Mouse (Mus musculus) urinary bladder, postnatal 10 days (tissue): ENCODE measurements around the gene Ppfia3.

ENCODE experiments used
- DNase-seq: peaks from one replicate; pipeline ENCODE4 v3.0.0; 2022; ENCODE audit warnings: low spot score

The Ppfia3 gene

DNA sequence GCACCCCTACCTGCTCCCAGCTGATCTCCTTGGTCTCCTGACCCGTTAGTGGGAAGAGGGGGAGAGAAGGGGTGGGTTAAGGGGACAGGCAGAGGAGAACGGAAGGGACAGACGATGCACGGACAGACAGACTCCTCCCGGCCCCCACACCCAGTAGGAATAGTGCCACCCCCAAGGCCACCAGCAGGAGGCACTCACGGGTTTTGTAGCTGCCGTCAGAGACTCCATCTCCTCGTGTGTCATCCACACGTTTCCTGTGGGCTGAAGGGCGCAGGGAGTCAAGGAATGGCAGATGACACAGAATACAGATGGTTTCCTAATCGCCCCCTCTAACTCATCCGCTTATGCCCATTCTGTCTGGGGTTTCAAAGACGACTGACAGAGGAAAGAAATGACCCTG is 23.3 kb downstream of the Ppfia3 start:
- no peak for DNase-seq

DNA sequence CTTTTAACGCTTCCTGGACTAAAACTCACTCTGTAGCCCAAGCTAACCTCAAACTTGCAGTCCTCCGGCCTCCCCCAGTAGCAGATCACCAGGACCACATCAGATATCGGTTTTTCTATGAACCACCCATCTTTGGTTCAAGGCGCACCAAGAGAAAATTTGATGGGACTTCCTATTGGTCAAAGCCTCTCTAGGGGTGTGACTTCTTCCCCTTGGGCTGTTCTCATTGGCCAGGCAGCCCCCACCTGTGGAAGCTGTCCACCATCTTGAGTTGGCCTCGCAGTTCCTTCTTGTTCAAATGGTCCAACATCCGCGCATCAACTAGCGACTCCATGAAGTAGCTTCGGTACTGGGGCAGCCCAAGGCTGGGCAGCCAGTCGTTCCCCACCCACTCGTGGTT is 24.7 kb downstream of the Ppfia3 start:
- DNase-seq: no peak

GRCm38 (mm10) chr7:45341303-45341702 is 25.5 kb downstream of the Ppfia3 start:
- DNase-seq: no peak

- no peak for DNase-seq
Observed at GRCm38 (mm10) chr7:45340669-45341068, 26.1 kb downstream of the Ppfia3 start.

- no peak for DNase-seq
Observed at GRCm38 (mm10) chr7:45340066-45340442, 26.8 kb downstream of the Ppfia3 start.

DNA sequence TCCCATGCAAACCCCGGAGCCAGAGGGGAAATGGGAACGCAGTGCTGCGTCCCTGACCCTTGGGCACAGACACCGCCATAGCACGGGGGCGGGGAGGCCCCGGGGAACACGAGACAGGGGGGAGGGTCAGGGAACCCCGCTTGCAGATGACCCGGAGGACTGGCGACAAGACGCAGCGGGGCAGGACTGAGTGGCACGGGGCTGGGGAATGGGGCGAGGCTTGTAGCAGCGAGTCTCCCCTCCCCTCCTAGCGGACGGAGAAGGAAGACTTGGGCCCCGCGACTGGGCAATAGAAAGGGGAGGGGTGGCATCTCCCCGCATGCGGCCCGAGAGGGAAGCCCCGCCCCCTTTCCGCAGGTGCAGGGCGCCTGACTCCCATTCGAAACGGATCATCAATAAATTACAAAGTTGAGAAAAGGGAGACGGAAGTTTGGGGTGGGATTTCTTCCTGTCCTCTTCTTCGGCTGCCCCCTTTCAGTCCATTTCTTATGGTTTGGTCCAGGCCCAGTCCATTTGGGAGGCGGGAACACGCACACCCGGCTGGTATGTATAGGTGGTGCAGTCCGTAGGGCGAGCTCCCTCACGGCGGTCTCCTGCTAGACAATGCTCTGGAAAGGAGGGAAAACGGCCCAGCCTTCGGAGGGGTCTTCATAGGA is 27.3 kb downstream of the Ppfia3 start:
- DNase-seq: no peak

GRCm38 (mm10) chr7:45338161-45338911 is 28.5 kb downstream of the Ppfia3 start:
- DNase-seq: no peak

- no peak for DNase-seq
Observed at GRCm38 (mm10) chr7:45337469-45337868, 29.4 kb downstream of the Ppfia3 start.

- DNase-seq: no peak
Observed at GRCm38 (mm10) chr7:45336319-45336718, 30.5 kb downstream of the Ppfia3 start.

DNA sequence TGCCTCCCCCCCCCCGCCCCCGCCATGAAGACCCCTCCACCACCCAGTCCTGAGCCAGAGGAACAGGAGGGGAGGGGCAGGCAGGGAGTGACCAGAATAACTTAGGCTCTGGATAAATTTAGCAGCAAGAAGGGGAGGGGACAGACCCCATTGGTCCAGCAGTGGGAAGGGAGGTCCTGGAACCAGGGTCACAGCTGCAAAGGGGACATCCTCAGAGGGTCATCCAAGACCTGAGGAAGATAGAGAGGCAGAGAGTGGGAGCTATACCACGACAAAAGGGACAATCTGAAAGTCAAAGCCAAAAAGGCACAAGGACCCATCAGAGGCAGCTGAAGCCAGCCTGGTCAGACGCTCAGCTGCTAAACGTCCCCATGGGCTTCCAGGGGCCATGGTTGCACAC is 31.8 kb downstream of the Ppfia3 start, which contains the start of gene Hrc:
TSS of gene Hrc (plus strand) at position 235 of the 400 bp plus-strand sequence.
- no peak for DNase-seq

DNA sequence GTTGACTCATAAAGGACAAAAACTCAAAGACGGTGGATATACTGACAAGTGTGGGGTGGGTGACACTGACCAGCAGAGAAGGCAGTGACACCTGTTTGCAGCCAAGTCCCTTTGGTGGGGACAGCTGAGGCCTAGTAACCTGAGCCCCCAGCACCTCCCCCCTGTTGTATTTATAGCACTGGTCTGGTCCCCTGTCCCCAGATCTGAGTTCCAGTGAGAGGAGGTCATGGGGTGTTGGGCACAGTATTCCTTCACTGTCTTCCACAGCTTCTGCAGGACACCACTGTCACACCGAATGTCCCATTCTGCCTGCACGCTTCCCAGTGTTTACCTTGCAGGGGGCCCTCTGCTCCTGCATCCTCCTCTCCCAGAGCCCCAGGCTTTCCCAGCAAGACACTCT is 32.2 kb downstream of the Ppfia3 start:
- DNase-seq: no peak

GRCm38 (mm10) chr7:45333431-45333982 is 33.3 kb downstream of the Ppfia3 start, which contains the start of gene Trpm4:
Gene Trpm4, minus strand, starts transcription at chr7:45333780.
- peak; percentile 79 for DNase-seq

DNA sequence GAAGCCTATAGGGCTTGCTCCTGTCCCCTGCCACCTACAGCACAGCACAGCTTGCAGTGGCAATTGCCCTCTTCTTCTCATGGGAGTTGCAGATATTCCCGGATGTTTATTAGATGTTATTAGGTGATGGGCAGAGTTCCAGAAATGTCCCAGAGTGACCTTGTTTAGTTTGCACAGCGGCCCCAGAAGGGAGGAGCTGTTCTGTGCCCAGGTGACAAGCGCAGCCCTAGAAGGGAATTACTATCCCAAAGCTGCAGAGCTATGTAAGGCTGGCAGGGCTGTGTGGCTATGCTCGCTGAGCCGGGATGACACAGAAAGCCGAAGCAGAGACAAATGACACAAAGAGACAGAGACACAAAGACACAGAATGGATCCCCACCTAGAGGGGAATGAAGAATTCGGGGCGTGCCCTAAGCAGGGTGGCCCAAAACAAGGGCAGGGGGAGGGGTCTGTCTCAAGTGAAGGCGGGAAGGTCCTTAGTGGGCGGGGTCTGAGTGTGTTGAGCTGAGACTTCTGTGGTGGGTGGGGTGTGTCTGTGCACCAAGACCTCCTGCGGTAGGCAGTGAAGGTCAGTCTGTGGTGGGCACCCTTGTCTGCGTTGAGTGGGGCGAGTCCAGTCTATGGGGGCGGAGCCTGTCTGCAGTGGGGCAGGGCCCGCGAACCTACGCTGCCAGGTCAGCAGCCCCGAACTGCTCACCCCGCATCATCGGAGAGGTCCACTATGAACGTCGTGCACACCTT is 34.0 kb downstream of the Ppfia3 start:
- no peak for DNase-seq

- DNase-seq: no peak
Observed at GRCm38 (mm10) chr7:45331502-45331901, 35.3 kb downstream of the Ppfia3 start.

GRCm38 (mm10) chr7:45328841-45329475 is 37.9 kb downstream of the Ppfia3 start:
- DNase-seq: no peak

- DNase-seq: no peak
Observed at GRCm38 (mm10) chr7:45325800-45326199, 41.0 kb downstream of the Ppfia3 start.

GRCm38 (mm10) chr7:45323069-45323468 is 43.8 kb downstream of the Ppfia3 start:
- DNase-seq: no peak

GRCm38 (mm10) chr7:45322245-45322644 is 44.6 kb downstream of the Ppfia3 start:
- DNase-seq: no peak

DNA sequence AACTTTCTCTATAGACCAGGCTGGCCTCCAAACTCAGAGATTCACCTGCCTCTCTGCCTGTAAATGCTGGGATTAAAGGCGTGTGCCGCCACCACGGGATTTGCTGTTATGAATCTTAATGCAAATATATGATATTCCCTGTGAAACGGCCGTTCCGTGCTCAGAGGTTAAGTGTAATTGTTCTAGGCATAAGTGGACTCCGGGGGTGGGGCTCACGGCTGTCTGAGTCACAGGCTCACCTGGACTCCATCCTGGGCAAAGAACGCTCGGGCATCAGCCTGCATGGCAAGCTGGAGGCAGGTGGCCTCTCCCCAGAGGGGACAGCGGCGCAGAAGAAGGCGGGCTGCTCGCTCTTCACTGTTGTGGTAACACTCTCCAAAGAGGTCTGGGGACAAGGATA is 50.3 kb downstream of the Ppfia3 start:
- no peak for DNase-seq

DNA sequence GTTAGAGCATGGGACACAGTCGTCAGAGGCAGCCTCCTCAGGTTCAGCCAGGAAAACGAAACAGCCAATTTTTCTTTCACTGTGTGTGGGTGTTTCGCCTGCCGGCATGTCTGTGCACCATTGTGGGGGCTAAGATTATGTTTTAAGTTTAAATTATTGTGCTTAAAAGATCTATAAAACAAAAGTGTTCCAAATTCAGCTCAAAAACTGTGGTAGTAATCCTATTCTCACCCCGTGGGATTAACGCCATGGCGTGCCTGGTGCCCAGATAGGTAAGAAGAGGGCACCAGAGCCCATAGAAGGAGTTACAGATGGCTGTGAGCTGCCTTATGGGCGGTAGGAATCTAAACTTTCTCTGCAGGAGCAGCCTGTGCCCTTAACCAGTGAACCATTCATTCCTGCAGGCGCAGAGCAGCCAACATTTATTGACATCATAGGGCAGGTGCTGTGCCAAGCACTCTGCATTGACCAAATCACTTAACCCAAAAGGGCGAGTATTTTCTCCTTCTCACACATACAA is 51.6 kb downstream of the Ppfia3 start:
- no peak for DNase-seq

DNA sequence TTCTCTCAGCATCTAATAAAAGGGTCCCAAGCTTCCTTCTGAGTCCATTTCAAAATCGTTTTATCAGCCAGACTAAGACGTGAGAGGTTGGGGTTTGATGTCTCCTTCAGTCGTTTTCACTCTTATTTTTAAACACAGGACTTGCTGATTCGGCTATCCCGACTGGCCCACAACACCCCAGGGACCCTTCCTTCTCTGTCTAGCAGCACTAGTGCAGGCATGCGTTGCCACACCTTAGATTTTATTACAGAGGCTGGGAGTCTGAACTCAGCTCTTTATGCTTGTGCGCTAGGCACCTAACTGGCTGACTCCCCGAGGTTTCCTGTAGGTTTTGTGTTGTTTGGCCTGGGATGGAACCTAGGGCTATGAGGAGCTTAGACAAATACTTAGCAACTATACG is 53.3 kb downstream of the Ppfia3 start:
- no peak for DNase-seq
